Mouse (Mus musculus) cerebellum, adult 2 months (tissue): ENCODE measurements around the gene Catsperg2.

ENCODE experiments used
- CTCF ChIP-seq: fragments of 200-500 bp; IDR thresholded peaks from 2 replicates; pipeline ENCODE4 v1.5.1; 2011; ENCODE audit warnings: low read depth, mild to moderate bottlenecking, control low read depth, low read length, moderate library complexity, borderline replicate concordance; ENCODE audit not compliant: insufficient read depth
- POLR2A ChIP-seq: fragments of 200-500 bp; IDR thresholded peaks from 2 replicates; pipeline ENCODE4 v1.6.1; 2011; ENCODE audit warnings: low read length, control low read depth, borderline replicate concordance; ENCODE audit not compliant: insufficient read depth

GRCm38 (mm10) chr7:29767058-29767686 is 40.3 kb upstream of the Catsperg2 start:
- TF ChIP-seq POLR2A = peak; percentile 51; the same call in 1 of the 2 replicates
- TF ChIP-seq CTCF = no peak
